Mouse (Mus musculus): ENCODE measurements at regions not wholly inside any gene's neighbourhood (a gene's known extent, or its start where the extent isn't known, plus 50 kb on each side); places are given as distances from the start of the nearest gene placed in this dataset.
"Not testable (repeated sequence)": the region's sequence is repeated elsewhere in the genome, so short reads cannot be mapped to it uniquely, and the experiment has no call there.

GRCm38 (mm10) chr12:43696261-43696660 is 513.9 kb downstream of the Dnajb9 start:
- not testable (repeated sequence) for DNase-seq (ENCODE audit: low spot score)

GRCm38 (mm10) chr12:43648062-43648461 is 562.1 kb downstream of the Dnajb9 start:
- DNase-seq (ENCODE audit: low spot score), result no peak

- peak; percentile 8 for DNase-seq (ENCODE audit: low spot score)
Observed at GRCm38 (mm10) chr12:43641238-43641895, 568.8 kb downstream of the Dnajb9 start.
